Mouse (Mus musculus) Patski (cell line): Measurements from ENCODE around the gene Gpn2. TPM values are rescaled to one million over a fixed set of nuclear protein-coding genes. Genes with fewer than 3 reads are reported as not detected.

Experiments
- ATAC-seq: fragments of 100-300 bp; one replicate; pipeline ENCODE4 v1.8.0; 2021
- CTCF ChIA-PET: fragments of 350-600 bp; sonication (Branson Sonifier 250); formaldehyde crosslinking; loops from one replicate; lab custom pipeline; 2022; ENCODE audit warnings: inconsistent platforms; lab: Charles Lee
- POLR2A ChIA-PET: fragments of 350-600 bp; sonication (Branson Sonifier 250); formaldehyde crosslinking; loops from one replicate; lab custom pipeline; 2022; ENCODE audit warnings: antibody characterized with exemption, inconsistent platforms; lab: Charles Lee
- DNase-seq: peaks from one replicate; pipeline ENCODE4 v3.0.0-alpha.2; 2011; ENCODE audit warnings: low read depth, low spot score
- H3K27me3 ChIP-seq: fragments of 371-371 bp; one replicate; pipeline ENCODE4 v1.5.1; 2021
- CTCF ChIP-seq: fragments of 100-300 bp; IDR thresholded peaks from one replicate; pipeline ENCODE4 v1.5.1; 2021
- in situ Hi-C: fragments of 300-500 bp; cut with MboI; formaldehyde crosslinking; loops from 3 replicates; pipeline ENCODE4 v1.11.1; 2018; ENCODE audit warnings: low pct_unique_long_range_greater_than_20kb, mixed read lengths
- polyA plus RNA-seq: library from polyadenylated mRNA; unstranded; gene quantifications from one replicate; pipeline ENCODE4 v1.2.3, GENCODE M21; 2021

The Gpn2 gene
- polyA plus RNA-seq, 1 experiment from 2014 or later, result 15.4 TPM

DNA sequence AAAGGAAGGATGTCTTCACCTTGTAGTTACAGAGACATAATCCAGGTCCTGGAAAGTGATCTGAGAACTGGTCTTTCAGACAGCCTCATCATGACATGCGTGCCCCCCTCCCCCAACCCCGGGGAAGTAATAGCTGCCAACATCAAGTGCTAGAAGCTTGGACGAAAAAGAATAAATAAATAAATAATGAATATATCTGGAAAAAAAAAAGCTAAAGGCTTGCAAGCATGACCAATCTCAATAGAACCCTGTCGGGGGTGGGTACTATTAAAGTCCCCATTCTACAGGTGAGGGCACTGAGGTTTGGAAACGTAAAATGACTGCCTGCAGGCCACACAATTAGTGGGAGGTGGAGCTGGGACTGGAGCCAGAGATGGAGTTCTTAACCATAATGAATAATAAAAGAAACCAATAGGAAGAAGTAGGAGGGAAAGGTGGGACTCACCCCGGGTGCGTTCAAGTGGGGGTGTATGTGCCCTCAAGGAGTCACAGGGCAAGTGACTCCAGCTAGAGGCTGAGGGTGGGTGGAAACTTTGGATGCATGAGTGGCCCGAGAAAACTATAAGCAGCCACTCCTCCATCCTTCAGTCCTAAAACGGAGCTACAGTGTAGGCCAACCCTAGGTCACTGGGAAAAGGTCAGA, 47.7 kb downstream of the Gpn2 start:
- in situ Hi-C loops, result no loop called here
- ChIA-PET POLR2A (no interaction called here), CTCF (interaction anchor here (0.9 to 2.0 kb wide), 5 partner anchors 12 to 39 kb away, joined by 3 to 11 read pairs (median 6); partner anchors contain the start of gene Zdhhc18)
- no peaks in the 10 kb centered on the region for H3K27me3 ChIP-seq
- no peak for TF ChIP-seq CTCF
- DNase-seq, result no peak
- no peak for ATAC-seq

DNA sequence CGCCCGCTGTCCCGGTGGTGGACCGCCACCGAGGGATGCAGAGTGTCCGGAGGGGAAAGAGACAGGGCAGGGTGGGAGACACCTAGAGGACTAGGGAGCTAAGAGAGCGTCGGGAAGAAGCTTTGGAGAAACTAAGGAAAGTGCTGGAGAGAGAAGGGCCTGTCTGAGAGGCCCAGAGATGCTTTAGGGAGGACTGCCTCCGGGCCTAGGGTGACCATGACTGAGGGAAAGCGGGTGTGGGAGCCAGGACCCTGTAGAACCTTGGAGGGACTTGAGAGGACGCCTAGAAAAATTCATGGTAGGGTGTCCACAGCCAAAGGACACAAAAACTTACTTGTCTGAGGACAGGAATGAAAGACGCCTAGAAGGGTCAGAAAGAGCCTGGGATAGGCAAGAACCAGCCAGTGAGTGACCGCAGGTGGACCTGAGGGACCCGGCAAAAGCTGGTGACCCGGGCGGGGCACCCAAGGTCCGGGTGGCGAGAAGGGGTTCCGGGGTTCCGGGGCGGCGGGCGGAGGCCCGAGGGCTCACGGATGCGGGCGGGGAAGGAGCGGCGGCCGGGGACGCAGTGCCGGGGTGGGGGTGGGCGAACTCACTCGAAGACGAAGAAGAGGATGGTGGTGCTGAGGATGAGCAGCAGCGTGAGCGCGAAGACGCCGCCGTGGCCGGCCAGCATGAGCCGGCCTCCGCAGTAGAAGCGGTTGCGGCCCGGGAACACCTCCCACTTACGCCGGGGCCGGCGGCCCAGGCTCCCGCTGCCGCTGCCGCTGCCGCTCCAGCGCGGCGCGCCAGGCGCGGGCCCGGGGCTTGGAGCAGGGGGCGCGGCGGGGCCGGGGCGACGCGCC, 48.5 kb downstream of the Gpn2 start:
- DNase-seq (no peak), ATAC-seq (no peak)
- POLR2A ChIA-PET, result no interaction called here
- CTCF ChIA-PET, result interaction anchor here (0.9 to 2.0 kb wide), 5 partner anchors 13 to 40 kb away, joined by 3 to 11 read pairs (median 6); partner anchors contain the start of gene Zdhhc18
- no peaks in the 10 kb centered on the region for H3K27me3 ChIP-seq
- in situ Hi-C loops, result no loop called here
- TF ChIP-seq CTCF, result no peak

DNA sequence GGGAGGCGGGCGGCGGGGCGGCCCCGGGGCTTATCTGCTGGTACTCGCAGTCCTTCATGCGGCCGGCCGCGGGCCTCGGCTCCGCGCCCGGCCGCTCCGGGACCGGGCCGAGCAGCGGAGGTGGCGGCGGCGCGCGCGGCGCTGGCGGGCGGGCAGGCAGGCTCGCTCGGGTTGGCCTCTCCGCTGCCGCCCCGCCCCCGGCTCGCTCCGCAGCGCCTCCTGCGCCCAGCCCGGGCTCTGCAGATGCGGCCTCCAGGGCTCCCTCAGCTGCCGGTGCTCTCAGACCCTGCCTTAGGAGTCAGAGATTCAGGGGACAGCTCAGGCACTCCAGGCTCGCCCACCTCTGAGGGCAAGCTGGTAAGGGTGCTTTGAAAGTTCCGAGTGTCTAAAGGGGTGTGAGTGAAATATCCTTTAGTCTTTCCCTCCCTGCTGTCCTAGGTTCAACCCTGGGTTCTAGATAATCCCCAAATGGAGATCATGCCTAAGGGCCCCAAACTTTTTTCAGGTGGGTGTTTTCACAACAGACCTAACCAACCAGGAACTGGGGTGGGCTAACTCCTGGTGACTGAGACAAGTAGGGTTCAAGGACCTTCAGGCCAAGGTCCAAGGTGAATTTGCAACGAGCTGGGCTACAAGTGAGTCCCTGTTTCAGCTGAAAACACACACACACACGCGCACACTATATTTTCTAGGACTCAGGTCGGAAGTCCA, 49.3 kb downstream of the Gpn2 start:
- ChIA-PET POLR2A (no interaction called here), CTCF (interaction anchor here (1.2 to 1.8 kb wide), 4 partner anchors 13 to 22 kb away, joined by 3 to 6 read pairs (median 5); partner anchors contain the start of gene Zdhhc18)
- in situ Hi-C loops, result no loop called here
- ATAC-seq (peak; percentile 76), DNase-seq (no peak)
- no peak for TF ChIP-seq CTCF
- no peaks in the 10 kb centered on the region for H3K27me3 ChIP-seq

DNA sequence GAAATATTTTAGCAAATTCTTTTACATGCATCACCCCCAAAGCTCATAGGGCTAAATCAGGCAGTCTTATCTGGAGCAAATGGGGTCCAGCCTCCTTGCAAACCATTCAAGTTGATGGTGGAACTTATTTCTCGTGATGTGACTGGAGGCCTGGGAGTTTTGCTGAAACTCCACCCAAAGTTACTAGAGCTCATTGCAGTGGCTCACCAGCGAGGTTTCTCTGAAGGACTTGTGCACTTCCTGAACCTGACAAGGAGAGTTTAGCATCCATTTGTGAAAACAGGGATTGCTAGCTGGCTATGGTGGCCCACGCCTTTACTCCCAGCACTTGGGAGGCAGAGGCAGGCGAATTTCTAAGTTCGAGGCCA, 49.9 kb downstream of the Gpn2 start:
- ChIA-PET CTCF (interaction anchor here (1.2 to 1.6 kb wide), 3 partner anchors 13 to 23 kb away, joined by 3 to 5 read pairs (median 5); no protein-coding TSS in a partner anchor), POLR2A (no interaction called here)
- TF ChIP-seq CTCF, result no peak
- ATAC-seq (no peak), DNase-seq (no peak)
- in situ Hi-C loops, result no loop called here
- no peaks in the 10 kb centered on the region for H3K27me3 ChIP-seq

Other genes with a start within 250 kb of the Gpn2 start
- 33.8 TPM for gene Wdtc1, start 230.9 kb upstream of the Gpn2 start, polyA plus RNA-seq
- gene Slc9a1, start 214.7 kb upstream of the Gpn2 start, polyA plus RNA-seq, result 25.2 TPM
- gene Tent5b, start 104.2 kb upstream of the Gpn2 start, polyA plus RNA-seq, result 5.5 TPM
- 0.23 TPM for gene Trnp1, start 85.8 kb upstream of the Gpn2 start, polyA plus RNA-seq
- gene Kdf1, start 65.4 kb upstream of the Gpn2 start, polyA plus RNA-seq, result 0.04 TPM
- 160 TPM for gene Nudc, start 38.4 kb upstream of the Gpn2 start, polyA plus RNA-seq
- not detected for gene Nr0b2, start 31.0 kb upstream of the Gpn2 start, polyA plus RNA-seq
- gene Gpatch3, start 9.6 kb upstream of the Gpn2 start, polyA plus RNA-seq, result 7.1 TPM
- 5.8 TPM for gene Sfn, start 17.8 kb downstream of the Gpn2 start, polyA plus RNA-seq
- gene Zdhhc18, start 65.8 kb downstream of the Gpn2 start, polyA plus RNA-seq, result 48.3 TPM
- 6.9 TPM for gene Pigv, start 88.3 kb downstream of the Gpn2 start, polyA plus RNA-seq
- 33.2 TPM for gene Arid1a, start 172.4 kb downstream of the Gpn2 start, polyA plus RNA-seq